Mouse (Mus musculus) heart, embryonic 12.5 days (tissue): ENCODE measurements at regions not wholly inside any gene's neighbourhood (a gene's known extent, or its start where the extent isn't known, plus 50 kb on each side); places are given as distances from the start of the nearest gene placed in this dataset.
A peak's percentile ranks its signal among the peaks of the same experiment; 100 is the strongest.

ENCODE experiments used
- ATAC-seq: fragments of 200-750 bp; cut with Nextera tagmentation; 2 replicates; pipeline ENCODE4 v1.8.0; 2017; ENCODE audit warnings: moderate TSS enrichment, moderate library complexity; ENCODE audit not compliant: insufficient number of reproducible peaks, low FRiP score
- H3K27ac ChIP-seq: fragments of 300-500 bp; sonication (generic); 2 replicates; pipeline ENCODE4 v1.5.1; 2016; ENCODE audit warnings: mild to moderate bottlenecking, moderate library complexity; ENCODE audit not compliant: poor library complexity, severe bottlenecking
- H3K27me3 ChIP-seq: fragments of 300-500 bp; sonication (generic); replicated peaks from 2 replicates; pipeline ENCODE4 v1.6.1; 2016; ENCODE audit warnings: mild to moderate bottlenecking, moderate library complexity
- H3K36me3 ChIP-seq: fragments of 300-500 bp; sonication (generic); 2 replicates; pipeline ENCODE4 v1.6.1; 2016; ENCODE audit warnings: mild to moderate bottlenecking, moderate library complexity
- H3K4me1 ChIP-seq: fragments of 300-500 bp; sonication (generic); replicated peaks from 2 replicates; pipeline ENCODE4 v1.6.1; 2016; ENCODE audit warnings: mild to moderate bottlenecking
- H3K4me2 ChIP-seq: fragments of 300-500 bp; sonication (generic); 2 replicates; pipeline ENCODE4 v1.6.1; 2016; ENCODE audit warnings: mild to moderate bottlenecking, moderate library complexity
- H3K4me3 ChIP-seq: fragments of 300-500 bp; sonication (generic); 2 replicates; pipeline ENCODE4 v1.5.1; 2016; ENCODE audit warnings: mild to moderate bottlenecking
- H3K9ac ChIP-seq: fragments of 300-500 bp; sonication (generic); 2 replicates; pipeline ENCODE4 v1.6.1; 2016; ENCODE audit warnings: mild to moderate bottlenecking, moderate library complexity
- H3K9me3 ChIP-seq: fragments of 300-500 bp; sonication (generic); replicated peaks from 2 replicates; pipeline ENCODE4 v1.6.1; 2016; ENCODE audit warnings: mild to moderate bottlenecking, moderate library complexity
- WGBS: fragments of 180-500 bp; shearing (Covaris S2); methylation state at CpG from one replicate; pipeline ENCODE4 v1.1.7; 2016; 5-methylcytosine and 5-hydroxymethylcytosine counted together

GRCm38 (mm10) chr13:83035962-83036361 lies 467.9 kb upstream of the Mef2c start:
- Histone ChIP-seq H3K27ac (no peak overlapping the region), H3K4me2 (no peak overlapping the region), H3K4me1 (no peaks in the 10 kb centered on the region), H3K9me3 (no peaks in the 10 kb centered on the region), H3K36me3 (no peaks in the 10 kb centered on the region), H3K4me3 (no peak overlapping the region), H3K27me3 (no peaks in the 10 kb centered on the region), H3K9ac (no peak overlapping the region)
- ATAC-seq, result no peak

GRCm38 (mm10) chr13:83041506-83041905 lies 462.3 kb upstream of the Mef2c start:
- Histone ChIP-seq H3K27ac (no peak overlapping the region), H3K9me3 (no peaks in the 10 kb centered on the region), H3K4me3 (no peak overlapping the region), H3K4me1 (no peaks in the 10 kb centered on the region), H3K4me2 (no peak overlapping the region), H3K9ac (no peak overlapping the region), H3K27me3 (no peaks in the 10 kb centered on the region), H3K36me3 (no peaks in the 10 kb centered on the region)
- no peak for ATAC-seq
- WGBS, result 73% methylated on average over 1 of the region's 1 CpGs

DNA sequence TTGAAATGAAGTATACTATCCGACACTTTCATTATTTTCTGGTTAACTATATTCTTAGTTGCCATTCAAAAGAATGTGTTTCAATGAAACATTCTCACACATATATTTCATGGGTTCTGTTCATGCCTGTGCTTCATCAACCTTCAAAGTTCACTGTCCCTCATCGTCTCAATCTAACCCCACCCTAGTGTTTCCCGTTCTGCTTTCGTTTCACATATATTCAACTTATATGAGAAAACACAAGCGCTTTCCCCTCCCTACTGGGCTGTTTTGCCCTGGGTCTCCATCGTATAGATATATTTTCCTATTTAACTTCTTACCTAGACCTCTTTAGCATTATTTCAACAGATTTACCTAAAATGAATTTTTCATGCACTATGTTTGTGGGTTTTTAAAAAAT lies 458.3 kb upstream of the Mef2c start:
- Histone ChIP-seq H3K4me3 (no peak overlapping the region), H3K4me1 (no peaks in the 10 kb centered on the region), H3K27ac (no peak overlapping the region), H3K4me2 (no peak overlapping the region), H3K27me3 (no peaks in the 10 kb centered on the region), H3K9ac (no peak overlapping the region), H3K36me3 (no peaks in the 10 kb centered on the region), H3K9me3 (no peaks in the 10 kb centered on the region)
- no peak for ATAC-seq
- 83% methylated on average over 6 of the region's 6 CpGs for whole genome bisulfite sequencing

- WGBS, result 54% methylated on average over 2 of the region's 2 CpGs
Measured at GRCm38 (mm10) chr13:83045970-83046369, 457.9 kb upstream of the Mef2c start.

GRCm38 (mm10) chr13:83046571-83047123 lies 457.2 kb upstream of the Mef2c start:
- Histone ChIP-seq H3K9ac (no peak overlapping the region), H3K36me3 (no peaks in the 10 kb centered on the region), H3K9me3 (no peaks in the 10 kb centered on the region), H3K4me3 (no peak overlapping the region), H3K4me2 (no peak overlapping the region), H3K27ac (no peak overlapping the region), H3K27me3 (no peaks in the 10 kb centered on the region), H3K4me1 (no peaks in the 10 kb centered on the region)
- ATAC-seq, result no peak
- WGBS, result 28% methylated on average over 4 of the region's 4 CpGs

More at GRCm38 (mm10) chr13:83045970-83046369, 457.9 kb upstream of the Mef2c start:
- Histone ChIP-seq H3K27ac (no peak overlapping the region), H3K4me1 (no peaks in the 10 kb centered on the region), H3K36me3 (no peaks in the 10 kb centered on the region), H3K9ac (no peak overlapping the region), H3K9me3 (no peaks in the 10 kb centered on the region), H3K27me3 (no peaks in the 10 kb centered on the region), H3K4me2 (no peak overlapping the region), H3K4me3 (no peak overlapping the region)
- no peak for ATAC-seq

DNA sequence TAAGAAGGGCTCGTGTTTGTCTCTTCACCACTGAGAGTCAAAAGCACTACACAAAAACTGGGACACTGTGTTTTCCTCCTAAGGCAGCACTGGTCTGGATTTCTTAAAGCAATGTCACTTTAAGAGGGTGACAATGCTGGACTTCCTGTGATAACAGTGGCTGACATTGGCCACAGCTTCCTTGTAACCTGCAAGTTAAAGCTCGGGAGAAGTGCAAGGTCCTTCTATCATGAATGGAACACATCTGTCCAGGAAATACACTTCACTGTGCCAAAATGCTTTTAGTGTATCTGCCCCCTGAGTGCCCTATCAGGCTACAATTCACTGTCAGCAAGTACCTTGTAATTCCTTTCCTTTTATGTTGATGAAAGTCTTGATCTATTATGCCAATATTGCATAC lies 448.0 kb upstream of the Mef2c start:
- H3K4me1 ChIP-seq, result peaks cover 13% of the 10 kb centered on the region
- no peak overlapping the region for H3K9ac ChIP-seq
- no peaks in the 10 kb centered on the region for H3K27me3 ChIP-seq
- H3K4me2 ChIP-seq, result no peak overlapping the region
- 17% methylated on average over 2 of the region's 2 CpGs for WGBS
- no peaks in the 10 kb centered on the region for H3K36me3 ChIP-seq
- peak overlapping the region; percentile 53 for H3K27ac ChIP-seq
- ATAC-seq, result peak; percentile 79
- no peak overlapping the region for H3K4me3 ChIP-seq
- H3K9me3 ChIP-seq, result no peaks in the 10 kb centered on the region

DNA sequence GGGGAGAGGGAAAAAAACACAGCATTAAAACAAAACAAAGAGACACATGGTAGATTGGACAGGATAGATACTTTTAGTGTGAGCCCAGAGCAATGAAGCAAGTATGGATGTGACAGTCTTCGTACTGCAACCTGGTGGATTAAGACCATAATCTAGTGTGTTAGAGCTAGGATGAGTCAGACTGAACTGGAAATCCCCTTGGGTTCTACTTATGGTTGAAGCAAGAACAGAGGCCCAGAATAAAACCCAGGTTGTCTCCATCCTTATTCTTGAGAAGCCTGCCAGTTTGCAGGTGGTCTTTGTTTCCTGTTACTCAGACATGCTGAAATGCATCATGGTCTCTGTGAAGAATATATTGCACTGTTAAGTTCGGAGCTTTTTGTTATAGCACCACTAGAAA lies 447.4 kb upstream of the Mef2c start:
- Histone ChIP-seq H3K27ac (peak overlapping the region; percentile 53), H3K27me3 (no peaks in the 10 kb centered on the region), H3K4me2 (no peak overlapping the region), H3K4me1 (peaks cover 13% of the 10 kb centered on the region), H3K4me3 (no peak overlapping the region), H3K9me3 (no peaks in the 10 kb centered on the region), H3K36me3 (no peaks in the 10 kb centered on the region), H3K9ac (no peak overlapping the region)
- WGBS, result 73% methylated on average over 2 of the region's 2 CpGs
- no peak for ATAC-seq

GRCm38 (mm10) chr13:83064727-83065126 lies 439.1 kb upstream of the Mef2c start:
- H3K9ac ChIP-seq, result no peak overlapping the region
- 64% methylated on average over 5 of the region's 5 CpGs for WGBS
- H3K36me3 ChIP-seq, result no peaks in the 10 kb centered on the region

DNA sequence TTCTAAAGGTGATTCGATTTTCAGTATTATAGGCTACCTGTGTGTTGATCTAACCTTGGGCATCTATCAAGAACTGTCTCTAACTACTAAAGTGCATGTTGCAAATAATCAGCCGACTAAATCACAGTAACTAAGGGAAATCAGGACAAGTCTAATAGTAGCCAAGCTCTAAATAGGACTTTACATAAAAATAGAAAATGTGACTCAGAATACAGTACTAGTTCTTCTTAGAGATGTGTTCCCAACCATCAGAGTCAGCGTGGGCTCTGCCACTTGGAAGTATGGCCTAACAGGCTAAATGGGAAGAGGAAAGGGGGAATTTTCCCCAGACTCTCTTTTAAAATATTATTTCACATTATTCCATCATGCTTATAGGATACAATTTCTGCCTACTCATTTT lies 438.6 kb upstream of the Mef2c start:
- Histone ChIP-seq H3K4me1 (no peaks in the 10 kb centered on the region), H3K4me2 (no peak overlapping the region), H3K4me3 (no peak overlapping the region), H3K36me3 (no peaks in the 10 kb centered on the region), H3K27ac (no peak overlapping the region), H3K27me3 (no peaks in the 10 kb centered on the region), H3K9ac (no peak overlapping the region), H3K9me3 (no peaks in the 10 kb centered on the region)
- ATAC-seq, result no peak
- WGBS, result 85% methylated on average over 3 of the region's 3 CpGs

More at GRCm38 (mm10) chr13:83064727-83065126, 439.1 kb upstream of the Mef2c start:
- H3K27me3 ChIP-seq, result no peaks in the 10 kb centered on the region
- H3K9me3 ChIP-seq, result no peaks in the 10 kb centered on the region
- no peak overlapping the region for H3K4me2 ChIP-seq
- no peak overlapping the region for H3K4me3 ChIP-seq
- ATAC-seq, result no peak
- H3K27ac ChIP-seq, result no peak overlapping the region
- H3K4me1 ChIP-seq, result no peaks in the 10 kb centered on the region

GRCm38 (mm10) chr13:83066115-83066753 lies 437.6 kb upstream of the Mef2c start:
- no peaks in the 10 kb centered on the region for H3K4me1 ChIP-seq
- no peak overlapping the region for H3K4me3 ChIP-seq
- H3K4me2 ChIP-seq, result no peak overlapping the region
- ATAC-seq, result no peak
- H3K9me3 ChIP-seq, result no peaks in the 10 kb centered on the region
- no peak overlapping the region for H3K9ac ChIP-seq
- 75% methylated on average over 8 of the region's 8 CpGs for WGBS
- H3K27ac ChIP-seq, result no peak overlapping the region
- no peaks in the 10 kb centered on the region for H3K27me3 ChIP-seq
- no peaks in the 10 kb centered on the region for H3K36me3 ChIP-seq

DNA sequence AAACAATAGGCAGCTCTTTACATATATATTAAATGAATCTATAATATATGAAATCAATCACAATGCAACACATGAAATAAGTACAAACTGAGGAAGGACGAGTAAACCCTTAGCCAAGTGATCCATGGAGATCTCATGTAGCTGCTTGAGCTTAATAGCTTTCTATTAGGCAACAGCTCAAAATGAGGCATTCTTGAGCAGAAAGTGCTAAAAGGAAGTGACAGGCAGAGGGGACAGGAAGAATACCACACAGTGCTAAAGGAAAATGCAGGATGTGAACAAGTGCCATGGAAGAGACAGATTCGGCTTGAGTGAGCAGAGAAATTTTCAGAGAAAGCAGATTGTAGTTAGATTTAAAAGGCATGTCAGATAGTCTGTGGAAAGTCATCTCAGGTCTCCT lies 436.3 kb upstream of the Mef2c start:
- Histone ChIP-seq H3K4me2 (no peak overlapping the region), H3K36me3 (no peaks in the 10 kb centered on the region), H3K27ac (no peak overlapping the region), H3K4me1 (no peaks in the 10 kb centered on the region), H3K9ac (no peak overlapping the region), H3K27me3 (no peaks in the 10 kb centered on the region), H3K9me3 (no peaks in the 10 kb centered on the region), H3K4me3 (no peak overlapping the region)
- ATAC-seq, result no peak
- WGBS, result 64% methylated on average over 2 of the region's 2 CpGs

DNA sequence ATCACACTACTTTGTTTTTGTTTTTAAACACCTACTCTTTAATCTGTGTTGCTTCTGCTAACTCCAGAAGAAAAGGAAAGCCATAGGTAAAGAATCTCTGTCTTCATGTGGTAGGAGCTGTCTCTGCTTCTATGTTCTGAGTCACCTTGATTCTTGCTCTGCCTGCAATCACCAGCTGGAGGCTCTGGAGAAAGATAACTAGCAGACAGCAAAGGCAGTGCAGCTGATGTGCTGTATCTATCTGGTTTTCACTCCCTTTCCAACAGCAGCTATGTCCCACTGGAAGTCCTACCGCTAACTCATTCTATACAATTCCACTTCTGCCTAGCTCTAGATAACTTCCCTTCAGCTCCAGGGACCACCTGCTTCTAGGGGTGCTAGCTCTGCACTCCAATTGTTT lies 435.2 kb upstream of the Mef2c start:
- WGBS, result 21% methylated on average over 1 of the region's 1 CpGs

More for the DNA sequence above, 435.2 kb upstream of the Mef2c start:
- Histone ChIP-seq H3K9me3 (no peaks in the 10 kb centered on the region), H3K4me2 (no peak overlapping the region), H3K27me3 (no peaks in the 10 kb centered on the region), H3K27ac (no peak overlapping the region), H3K4me3 (no peak overlapping the region), H3K36me3 (no peaks in the 10 kb centered on the region), H3K9ac (no peak overlapping the region), H3K4me1 (no peaks in the 10 kb centered on the region)
- ATAC-seq, result no peak
